Mouse (Mus musculus): ENCODE measurements at regions not wholly inside any gene's neighbourhood (a gene's known extent, or its start where the extent isn't known, plus 50 kb on each side); places are given as distances from the start of the nearest gene placed in this dataset.

DNA sequence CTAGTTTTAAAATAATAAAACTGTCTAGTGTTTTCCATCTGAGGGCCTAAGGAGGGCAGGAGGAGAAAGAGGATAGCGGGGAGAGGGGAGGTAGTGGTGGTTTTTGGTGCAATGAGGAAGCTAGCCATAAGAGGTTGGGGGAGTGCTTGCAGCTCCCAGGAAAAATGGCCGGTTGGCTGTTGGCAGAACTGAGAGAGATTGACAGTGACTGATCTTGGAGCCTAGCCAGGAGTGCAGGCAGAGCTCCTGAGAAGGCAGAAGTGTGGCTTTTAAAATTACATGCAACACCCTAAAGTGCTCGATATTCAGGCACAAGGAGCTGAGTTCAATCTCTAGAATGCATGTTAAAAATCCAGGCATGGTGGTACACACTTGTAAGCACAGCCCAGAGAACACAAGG is 938.3 kb upstream of the 2610301B20Rik start:
- no peak for DNase-seq (ENCODE audit: low spot score in 2 of 2)

DNA sequence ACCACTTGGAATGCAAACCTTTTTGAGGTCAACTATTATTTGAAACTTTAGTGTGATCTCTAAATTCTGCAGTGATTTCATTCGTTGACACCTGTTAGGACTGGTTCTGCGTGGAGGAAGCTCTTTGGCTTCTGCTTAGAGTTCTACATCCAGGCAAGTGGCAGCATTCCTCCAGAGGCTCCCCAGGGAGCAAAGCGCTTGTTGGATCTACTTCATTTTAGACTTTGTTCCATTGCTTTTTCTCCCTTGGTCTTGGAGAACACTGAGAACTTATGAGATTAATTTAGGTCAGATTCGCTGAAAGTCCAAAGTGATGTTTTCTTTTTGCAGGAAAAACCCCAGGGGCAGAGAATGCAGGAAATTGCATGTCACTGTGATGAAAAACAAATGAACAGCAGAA is 922.9 kb upstream of the 2610301B20Rik start:
- no peak for DNase-seq (ENCODE audit: low spot score in 2 of 2)

DNA sequence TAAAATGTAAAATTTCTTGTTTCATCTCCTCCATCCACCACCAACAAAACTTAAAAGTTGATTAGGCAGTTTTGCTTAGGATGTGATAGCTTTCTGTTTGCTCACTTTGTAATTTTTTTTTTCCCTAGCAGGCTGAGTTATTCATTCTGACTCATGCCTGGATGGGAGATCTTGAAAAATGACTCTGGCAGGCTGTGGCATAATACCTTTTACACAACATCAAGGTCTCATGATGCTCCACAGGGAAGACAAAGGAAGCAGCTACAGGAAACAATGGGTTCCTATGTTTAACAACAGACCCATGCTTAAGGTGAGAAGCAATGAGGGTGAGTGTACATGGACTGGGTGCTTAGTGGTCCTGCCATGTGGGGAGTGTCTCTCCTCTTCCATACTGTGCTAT is 899.7 kb upstream of the 2610301B20Rik start:
- DNase-seq (ENCODE audit: low spot score in 2 of 2) = no peak

DNA sequence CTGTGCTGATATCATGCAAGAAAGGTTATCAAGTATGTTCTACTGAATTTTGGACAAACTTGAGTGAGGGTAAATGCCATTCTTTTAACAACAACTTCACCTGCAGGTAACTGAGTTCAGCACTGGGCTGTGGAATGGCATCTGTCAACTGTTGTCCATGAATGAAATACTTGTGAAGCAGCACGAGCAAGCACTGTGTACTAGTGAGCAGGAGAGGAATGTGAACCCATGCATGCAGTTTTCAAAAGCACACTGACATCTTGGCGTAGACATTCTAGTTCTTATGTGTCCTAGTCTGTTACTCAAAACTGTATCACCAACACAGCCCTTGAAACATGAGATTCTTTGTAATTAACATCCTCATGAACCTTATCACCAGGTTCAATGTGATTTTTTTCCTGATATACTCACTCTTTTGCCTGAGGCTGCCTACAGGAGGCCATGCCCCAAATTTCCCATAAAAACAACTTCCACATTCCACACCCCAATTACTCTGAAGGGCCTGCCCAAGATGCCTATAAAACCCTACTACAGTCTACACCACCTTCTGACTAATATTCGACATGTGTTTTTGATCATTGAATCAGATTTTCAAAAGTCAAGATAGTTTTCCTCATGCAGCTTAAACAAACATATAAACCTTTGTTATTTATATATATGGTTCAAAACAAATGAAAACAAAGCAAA is 892.8 kb upstream of the 2610301B20Rik start:
- DNase-seq (ENCODE audit: low spot score in 2 of 2) = no peak

DNA sequence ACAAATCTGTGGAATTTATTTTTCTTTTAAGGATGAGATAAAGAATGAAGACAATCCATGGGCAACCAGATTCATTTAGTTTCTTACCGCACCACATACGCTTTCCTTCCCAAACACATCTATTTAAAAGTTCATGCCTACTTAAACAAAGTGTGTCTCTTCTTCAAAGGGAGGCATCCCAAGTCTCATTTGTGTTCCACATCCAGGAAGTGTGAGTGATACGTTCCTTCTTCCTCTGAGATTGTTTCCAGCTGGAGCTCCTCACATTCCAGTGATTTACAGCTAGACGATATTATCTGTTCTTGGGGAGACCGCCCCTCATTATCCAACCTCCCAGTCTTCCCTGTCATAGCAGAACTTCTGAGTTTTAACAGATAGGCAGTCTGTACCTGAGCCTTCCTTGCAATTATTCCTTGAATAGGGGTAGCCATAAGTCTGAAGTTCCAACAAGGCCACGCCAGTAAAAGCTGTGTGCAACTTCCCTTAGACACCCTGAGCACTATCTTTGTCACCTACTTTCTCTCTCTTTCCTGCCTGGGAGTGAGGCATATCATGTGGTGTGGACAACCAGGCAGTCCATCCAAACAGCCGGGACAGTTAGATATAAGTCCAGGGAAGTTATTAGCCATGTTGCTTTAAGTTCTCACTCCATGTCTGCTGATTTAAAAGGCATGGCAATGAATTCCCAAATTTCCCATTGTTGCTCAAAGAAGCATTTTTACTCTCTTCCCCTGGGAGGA is 891.3 kb upstream of the 2610301B20Rik start:
- DNase-seq (ENCODE audit: low spot score in 2 of 2) = no peak

DNA sequence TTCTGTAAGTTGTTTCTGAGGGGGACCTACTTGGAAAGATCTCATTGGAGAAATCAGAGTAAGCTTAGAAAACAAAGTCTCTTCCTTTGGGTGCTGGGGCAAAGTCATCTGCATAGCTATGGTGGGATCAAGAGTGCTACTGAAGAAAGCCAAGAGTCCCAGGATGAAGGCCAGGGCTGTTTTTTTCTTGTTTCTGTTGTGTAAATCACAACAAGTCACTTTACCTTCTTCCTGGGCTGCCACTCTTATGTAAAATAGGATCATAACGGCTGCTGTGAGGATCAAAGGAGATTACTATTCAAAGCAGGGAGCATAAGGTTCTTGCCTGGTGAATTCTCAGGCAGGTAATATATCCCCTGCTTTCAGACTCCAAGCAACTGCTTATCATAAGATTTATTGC is 880.4 kb upstream of the 2610301B20Rik start:
- no peak for DNase-seq (ENCODE audit: low spot score in 2 of 2)

DNA sequence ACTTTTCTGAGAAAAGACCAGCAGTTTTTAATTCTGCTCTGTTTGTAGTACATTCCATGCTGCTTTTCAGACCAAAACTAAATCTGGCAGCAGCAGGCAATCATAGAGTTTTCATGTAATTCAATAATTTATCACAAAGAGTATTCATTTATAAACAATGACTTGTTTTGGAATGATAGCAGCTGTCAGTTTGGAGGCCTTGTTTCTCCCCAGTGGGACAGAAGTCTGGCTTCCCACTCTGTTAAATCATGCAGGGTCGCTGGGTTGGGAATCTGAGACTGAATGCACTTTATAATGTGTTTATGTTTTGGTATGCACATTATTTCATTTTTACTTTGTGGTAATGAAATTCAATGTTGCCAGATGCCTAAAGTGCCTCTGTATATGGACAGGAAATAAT is 879.8 kb upstream of the 2610301B20Rik start:
- DNase-seq (ENCODE audit: low spot score in 2 of 2) = no peak

DNA sequence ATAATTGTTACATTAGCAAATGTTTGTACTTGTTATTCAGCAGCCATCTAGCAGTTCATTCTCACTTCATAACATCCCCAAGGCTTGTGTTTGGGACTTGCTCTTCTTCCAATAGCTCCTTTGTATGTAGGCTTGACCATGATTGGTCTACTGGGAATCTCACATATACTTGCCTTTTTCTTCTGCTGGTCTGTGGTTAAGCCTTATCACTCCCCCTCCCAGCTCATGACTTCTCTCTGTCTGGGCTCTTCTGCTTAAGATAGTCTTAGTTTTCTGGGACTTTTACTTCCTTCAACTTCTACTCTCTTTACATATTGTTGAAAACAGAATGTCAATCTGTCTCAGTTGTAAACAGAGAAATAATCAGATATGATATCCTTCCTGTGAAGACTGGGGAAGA is 844.0 kb upstream of the 2610301B20Rik start:
- no peak for DNase-seq (ENCODE audit: low spot score in 2 of 2)

DNA sequence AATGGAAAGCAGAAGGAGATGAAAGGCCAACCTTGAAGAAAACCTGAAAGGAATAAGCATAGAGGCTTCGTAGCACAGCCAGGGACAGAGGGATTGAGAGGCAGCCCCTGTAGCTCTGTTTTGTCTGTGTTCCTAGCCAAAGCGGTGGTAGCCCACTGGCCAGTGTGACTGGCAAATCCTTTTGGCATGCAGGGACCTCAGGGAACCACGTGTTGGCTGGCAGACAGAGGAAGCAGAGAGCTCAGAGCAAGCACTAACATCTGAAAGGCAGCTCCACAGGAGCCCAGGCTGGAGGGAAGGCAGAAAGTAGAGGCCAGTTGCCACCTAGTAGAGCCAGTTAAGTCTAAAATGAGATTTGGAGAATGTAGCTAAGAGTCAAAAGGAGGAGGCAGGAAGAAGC is 842.5 kb upstream of the 2610301B20Rik start:
- DNase-seq (ENCODE audit: low spot score in 2 of 2) = no peak

DNA sequence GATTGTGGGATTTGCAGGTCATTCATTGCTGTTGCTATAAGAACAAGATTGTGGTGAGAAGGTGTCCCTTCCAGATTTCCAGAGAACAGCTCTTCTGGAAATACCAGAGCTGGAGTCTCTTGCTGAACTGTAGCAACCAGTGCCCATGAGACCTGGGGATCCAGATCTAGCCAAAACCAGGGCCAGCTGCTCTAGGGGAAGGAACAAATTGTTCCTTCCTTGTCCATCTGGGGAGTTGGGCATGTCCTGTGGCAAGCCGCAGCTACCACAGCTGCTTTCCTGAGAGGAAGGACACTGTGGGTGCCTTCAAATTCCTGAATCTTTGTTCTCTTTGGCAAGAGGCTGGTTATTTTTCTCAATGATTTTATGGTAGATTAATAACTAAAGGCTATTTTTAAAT is 839.0 kb upstream of the 2610301B20Rik start:
- DNase-seq (ENCODE audit: low spot score in 2 of 2) = no peak

DNA sequence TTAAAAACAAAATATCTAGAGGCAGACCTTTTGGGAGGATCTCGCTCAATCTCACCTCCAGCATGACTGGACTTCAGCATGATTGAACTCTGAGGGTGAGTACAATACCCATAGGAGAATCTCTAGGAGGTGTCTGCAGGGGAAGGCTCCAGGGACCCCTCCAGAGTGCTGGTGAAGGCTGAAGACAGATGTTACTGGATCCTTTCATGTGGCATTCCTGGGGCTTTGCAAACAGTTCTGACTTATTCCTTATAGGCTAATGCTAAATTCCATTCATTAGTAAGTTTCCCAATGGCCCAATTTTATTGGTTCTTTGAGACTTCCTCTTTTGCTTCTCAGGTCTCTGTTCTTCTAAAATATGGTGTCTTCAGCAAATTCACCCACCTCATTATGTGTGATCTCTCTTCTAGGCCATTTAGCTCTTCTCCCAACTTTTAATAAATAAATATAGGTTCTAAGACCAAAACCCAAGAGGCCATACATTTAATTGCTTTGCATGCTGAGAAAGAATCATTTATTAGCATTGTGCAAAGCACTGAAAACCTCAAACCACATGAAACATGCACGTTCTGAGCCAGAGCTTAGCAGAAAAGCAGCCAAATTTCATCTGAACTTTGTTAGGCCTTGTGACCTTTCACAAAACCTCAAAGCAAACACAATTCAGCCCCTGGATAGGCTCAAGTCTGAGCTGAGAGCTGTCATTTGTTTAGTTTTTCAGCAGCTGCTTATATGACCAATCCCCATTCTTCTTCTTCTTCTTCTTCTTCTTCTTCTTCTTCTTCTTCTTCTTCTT is 832.8 kb upstream of the 2610301B20Rik start:
- no peak for DNase-seq (ENCODE audit: low spot score in 2 of 2)

DNA sequence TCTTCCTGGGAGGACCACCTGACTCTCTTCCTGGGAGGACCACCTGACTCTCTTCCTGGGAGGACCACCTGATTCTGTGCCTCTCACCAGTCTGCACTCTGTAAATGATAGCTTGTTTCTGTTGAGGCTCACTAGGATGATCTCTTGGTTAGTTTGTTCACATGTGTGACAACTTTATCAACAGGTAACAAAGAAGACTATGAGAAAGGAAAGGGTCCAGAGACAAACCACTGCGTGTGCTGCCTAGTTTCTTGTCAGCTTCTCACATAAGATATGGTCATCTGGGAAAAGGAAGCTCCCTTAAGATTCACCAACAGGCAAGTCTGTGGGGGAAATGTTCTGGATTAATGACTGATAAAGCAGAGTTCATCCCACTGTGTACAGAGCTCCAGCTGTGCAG is 825.5 kb upstream of the 2610301B20Rik start:
- no peak for DNase-seq (ENCODE audit: low spot score in 2 of 2)

DNA sequence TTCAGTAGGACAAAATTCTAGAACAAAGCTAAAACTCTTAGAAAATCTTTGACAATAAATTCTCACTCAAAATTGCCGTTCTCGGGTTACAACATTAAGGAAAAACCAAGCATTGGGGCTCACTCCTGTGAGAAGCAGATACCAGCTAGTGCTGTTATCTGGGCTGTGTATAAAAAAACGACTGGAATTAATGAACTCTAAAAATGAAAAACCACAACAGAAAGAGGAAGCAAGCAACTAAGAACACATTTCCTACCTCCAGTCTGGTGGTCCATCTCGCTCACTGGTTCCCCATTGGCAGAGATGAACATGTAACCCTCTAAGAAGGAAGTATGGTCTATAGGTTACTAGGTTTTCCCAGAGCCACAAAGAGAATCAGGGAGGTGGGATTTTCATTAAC is 824.9 kb upstream of the 2610301B20Rik start:
- DNase-seq (ENCODE audit: low spot score in 2 of 2) = no peak

DNA sequence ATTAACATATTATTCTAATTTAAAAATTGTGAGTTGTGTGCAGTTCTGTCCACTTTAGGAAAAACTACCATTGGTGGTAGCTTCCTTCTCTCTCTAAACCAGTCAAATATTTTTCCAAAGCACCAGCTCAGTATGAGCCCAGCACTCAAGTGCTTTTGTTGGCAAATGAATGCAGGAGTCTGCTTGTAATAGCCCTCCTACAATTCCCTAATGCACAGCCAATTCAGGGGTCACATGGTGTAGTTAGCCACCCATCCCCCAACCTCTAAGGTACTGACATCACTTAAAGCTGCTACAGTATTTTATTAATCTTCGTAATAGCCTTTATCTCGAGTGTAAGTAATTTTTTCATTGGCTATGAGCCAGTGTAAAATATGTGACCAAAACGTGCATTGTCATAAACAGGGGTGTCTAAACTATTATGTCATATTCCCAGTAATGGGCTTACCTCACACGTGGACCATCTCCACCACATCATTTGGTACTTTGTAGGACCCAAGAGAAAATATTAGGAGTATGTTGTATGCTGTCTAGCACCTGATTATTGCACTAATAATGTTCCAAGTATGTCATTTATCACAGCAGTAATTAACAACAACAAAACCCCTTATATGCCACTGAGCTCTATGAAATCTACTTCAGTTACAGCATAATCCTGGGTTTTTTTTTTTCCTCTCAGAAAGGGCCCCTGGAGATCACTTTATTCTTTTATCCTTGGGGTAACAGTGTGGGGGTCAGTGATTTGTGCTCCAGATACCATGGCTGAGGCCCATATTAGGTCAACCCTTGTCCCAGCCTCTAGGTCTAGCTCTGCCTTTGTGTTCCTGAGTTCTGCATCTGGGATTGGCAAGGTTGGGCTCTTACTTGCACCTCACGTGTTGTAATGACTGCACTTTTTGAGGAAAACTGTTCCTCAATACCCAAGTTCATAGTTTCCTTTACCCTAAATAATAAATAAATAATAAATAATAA is 822.7 kb upstream of the 2610301B20Rik start:
- no peak for DNase-seq (ENCODE audit: low spot score in 2 of 2)

DNA sequence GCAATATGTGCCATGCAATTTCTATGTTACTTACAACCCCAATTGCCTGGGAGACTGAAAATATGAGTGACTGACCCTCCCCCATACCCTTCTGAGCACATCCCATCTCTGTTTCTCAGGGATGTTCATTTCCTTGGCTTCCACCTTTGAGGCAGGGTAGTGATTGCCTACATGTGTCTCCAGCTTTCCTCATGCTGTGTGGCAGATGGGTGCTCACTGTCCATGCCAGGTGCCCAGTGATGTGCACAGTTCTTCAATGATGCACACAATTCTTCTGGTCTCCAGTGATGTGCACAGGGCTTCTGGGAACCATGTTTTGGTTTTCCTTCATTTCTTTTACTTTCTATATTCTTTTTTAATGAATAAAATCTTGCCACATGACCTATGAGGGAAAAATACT is 821.4 kb upstream of the 2610301B20Rik start:
- no peak for DNase-seq (ENCODE audit: low spot score in 2 of 2)

DNA sequence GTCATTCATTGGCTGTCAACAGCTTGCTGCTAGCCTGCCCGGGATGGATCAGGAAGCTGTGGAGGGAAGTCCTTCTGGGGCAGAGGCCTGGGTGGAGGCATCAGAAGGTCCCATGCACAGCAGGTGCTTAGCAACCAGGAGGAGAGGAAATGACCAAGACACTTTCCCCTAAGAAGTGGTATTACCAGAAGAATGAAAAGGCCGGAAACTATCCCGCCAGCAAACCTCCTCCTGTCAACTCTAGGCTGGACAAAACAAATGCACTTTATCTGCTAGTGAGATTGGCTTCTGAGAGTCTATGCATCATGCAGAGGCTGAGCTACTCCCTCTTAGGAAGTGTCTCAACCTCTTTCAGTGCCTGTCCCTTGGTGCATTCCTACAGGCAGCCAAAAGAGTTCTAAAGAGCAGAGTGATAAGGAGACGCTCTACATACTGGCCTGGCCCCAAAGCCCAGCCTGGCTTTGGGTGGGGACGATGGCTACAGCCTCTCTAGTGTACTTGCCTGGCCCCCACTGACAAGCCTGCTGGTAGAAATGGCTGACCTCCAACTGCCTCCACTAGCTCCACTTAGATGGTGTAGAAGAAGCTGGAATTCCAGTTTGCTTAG is 801.7 kb upstream of the 2610301B20Rik start:
- no peak for DNase-seq (ENCODE audit: low spot score in 2 of 2)

DNA sequence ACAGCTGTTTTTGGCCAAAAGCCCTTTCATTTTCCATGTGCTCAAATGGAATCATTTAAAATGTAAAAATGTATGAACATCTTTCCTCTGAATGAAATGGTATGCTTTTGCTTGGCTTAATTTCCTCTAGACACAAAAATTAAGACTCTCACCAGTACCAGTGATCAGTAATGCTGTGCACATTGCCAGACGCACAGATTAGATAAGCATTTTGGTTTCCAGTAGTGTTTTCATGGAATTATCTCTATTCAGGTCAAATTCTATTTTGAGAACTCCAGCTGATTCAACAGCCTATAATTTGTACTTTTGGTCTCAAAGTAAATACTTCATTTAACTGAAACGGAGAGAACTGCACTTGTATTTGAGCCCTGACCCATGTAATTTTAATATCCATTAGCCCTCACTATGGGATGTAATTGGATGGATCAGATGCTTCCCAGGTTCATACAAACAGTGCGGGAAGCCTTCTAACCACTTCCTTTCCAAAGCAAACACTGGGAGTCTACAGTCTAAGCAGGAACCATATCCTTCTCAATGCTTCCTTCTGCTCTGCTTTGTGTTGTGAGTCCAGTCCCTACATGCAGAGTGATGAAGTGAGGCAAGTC is 794.6 kb upstream of the 2610301B20Rik start:
- no peak for DNase-seq (ENCODE audit: low spot score in 2 of 2)

DNA sequence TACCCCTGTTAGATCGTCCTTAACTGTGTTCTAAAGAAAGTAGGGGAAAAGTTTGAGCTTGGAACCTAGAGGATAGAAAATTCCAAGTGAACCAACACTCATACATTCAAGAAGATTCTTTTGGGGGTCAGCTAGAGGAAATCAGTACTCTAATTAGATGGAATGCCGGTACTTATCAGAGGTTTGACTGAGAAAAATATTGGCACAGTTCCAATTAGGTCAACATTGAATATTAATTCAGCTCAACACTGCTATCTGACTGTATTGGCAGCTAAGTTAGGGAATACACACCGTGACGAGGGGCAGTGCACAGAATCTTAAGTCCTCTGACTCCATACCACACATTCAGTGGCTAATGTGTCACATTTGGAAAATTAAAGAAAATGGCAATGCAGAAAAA is 759.5 kb upstream of the 2610301B20Rik start:
- no peak for DNase-seq (ENCODE audit: low spot score in 2 of 2)

DNA sequence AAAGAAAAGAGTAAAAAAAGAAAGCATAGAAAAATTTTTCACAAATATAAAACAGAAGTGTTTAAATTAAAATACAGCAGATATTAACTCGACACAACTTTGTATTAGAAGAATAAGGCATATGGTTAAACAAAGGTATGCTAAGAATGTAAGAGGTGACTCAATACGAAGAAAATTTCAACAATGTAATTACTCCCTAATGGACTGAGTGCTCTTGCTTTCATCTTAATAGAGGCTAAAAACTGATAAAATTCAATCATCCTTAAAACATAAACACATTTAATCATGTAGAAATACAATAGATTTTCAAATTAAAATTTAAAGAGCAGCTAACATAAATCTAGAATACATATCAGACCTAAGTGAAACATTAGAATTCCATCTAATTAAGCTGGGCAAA is 756.3 kb upstream of the 2610301B20Rik start:
- no peak for DNase-seq (ENCODE audit: low spot score in 2 of 2)

DNA sequence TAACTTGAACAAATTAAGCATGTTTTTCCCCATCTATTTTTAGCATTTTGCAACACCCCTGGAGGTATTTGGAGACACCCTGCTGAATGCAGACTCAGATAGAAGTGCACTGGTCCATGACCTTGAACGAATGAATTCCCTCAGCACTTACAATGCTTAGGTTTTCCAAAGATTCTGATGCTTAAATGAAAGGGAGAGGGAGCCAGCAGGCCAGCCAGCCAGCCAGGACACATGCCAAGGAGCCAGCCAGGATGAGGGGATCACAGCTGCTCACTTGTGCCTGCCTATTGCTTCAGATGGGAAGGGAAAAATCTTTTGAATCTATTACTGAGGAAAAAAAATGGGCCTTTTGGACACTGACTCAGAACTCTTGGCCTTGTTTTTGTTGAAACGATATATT is 750.0 kb upstream of the 2610301B20Rik start:
- no peak for DNase-seq (ENCODE audit: low spot score in 2 of 2)
